Mouse (Mus musculus): ENCODE data around the gene Bag5. TPM values are rescaled to one million over a fixed set of nuclear protein-coding genes. Genes with fewer than 3 reads are reported as not detected.
"Not testable (repeated sequence)": the region's sequence is repeated elsewhere in the genome, so short reads cannot be mapped to it uniquely, and the experiment has no call there.

The Bag5 gene
- polyA plus RNA-seq, 1 experiment from 2014 or later = 52.6 TPM

- DNase-seq (ENCODE audit: low spot score) = no peak
- Histone ChIP-seq H3K4me1 (peaks cover 11% of the 10 kb centered on the region), H3K27me3 (ENCODE audit: low read depth, poor library complexity, severe bottlenecking) (no peaks in the 10 kb centered on the region), H3K4me3 (no peak overlapping the region), H3K27ac (no peak overlapping the region), H3K36me3 (no peaks in the 10 kb centered on the region), H3K9me3 (replicated peaks) (no peaks in the 10 kb centered on the region)
- 92% methylated on average over 3 of the region's 3 CpGs for WGBS
These were observed 37.7 kb upstream of the Bag5 start for GRCm38 (mm10) chr12:111750739-111751138.

- 83% methylated on average over 7 of the region's 7 CpGs for WGBS
- Histone ChIP-seq H3K36me3 (no peaks in the 10 kb centered on the region), H3K4me3 (no peak overlapping the region), H3K4me1 (peaks cover 15% of the 10 kb centered on the region), H3K9me3 (replicated peaks) (no peaks in the 10 kb centered on the region), H3K27me3 (ENCODE audit: low read depth, poor library complexity, severe bottlenecking) (no peaks in the 10 kb centered on the region), H3K27ac (no peak overlapping the region)
- DNase-seq (ENCODE audit: low spot score) = no peak
These were observed 34.4 kb upstream of the Bag5 start for GRCm38 (mm10) chr12:111747421-111747820.

GRCm38 (mm10) chr12:111746091-111746490, 33.0 kb upstream of the Bag5 start:
- Histone ChIP-seq H3K4me3 (no peak overlapping the region), H3K9me3 (replicated peaks) (no peaks in the 10 kb centered on the region), H3K4me1 (peaks cover 20% of the 10 kb centered on the region), H3K27me3 (ENCODE audit: low read depth, poor library complexity, severe bottlenecking) (no peaks in the 10 kb centered on the region), H3K36me3 (no peaks in the 10 kb centered on the region), H3K27ac (no peak overlapping the region)
- WGBS = 82% methylated on average over 5 of the region's 5 CpGs
- no peak for DNase-seq (ENCODE audit: low spot score)

DNA sequence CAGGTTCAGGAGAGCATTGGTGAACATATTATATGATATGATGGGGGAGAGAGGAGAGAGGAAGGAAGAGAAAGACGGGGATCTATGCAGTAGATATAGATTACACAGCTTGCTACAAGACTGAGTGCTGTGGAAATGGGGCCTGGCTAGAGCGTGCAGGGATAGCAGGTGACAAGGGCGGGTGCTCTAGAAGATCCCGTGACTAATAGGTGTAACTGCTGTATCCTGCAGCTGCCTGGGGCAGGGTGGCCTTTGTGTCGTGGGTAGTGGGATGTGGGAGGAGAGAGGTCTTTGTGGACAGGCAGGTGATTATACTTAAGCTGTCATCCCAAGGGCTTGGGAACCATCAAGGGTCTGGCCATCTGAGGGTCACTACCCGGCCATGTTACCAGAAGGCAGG, 32.2 kb upstream of the Bag5 start:
- WGBS = 79% methylated on average over 6 of the region's 6 CpGs

DNA sequence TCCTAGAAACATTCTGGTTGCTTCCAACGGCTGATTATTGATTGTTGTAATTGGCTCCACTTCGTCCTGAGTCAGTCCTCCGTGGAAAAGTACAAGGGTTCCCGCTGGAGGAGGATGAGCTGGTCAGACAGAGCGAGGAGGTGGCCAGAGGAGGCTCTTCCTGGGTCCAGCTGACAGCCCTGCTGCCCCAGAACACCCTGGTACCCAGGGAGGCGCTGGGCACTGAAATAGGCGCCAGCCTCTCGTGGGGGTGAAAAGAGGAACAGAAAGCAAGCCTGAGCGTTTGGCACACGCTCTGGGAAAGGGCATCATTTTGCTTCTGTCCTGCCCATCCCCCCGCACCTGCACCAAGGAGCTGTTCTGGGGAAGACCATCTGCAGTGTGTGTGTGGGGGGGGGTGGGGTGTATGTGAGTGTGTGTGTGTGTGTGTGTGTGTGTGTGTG, 30.9 kb upstream of the Bag5 start:
- Histone ChIP-seq H3K4me1 (peaks cover 19% of the 10 kb centered on the region), H3K9me3 (replicated peaks) (no peaks in the 10 kb centered on the region), H3K27me3 (ENCODE audit: low read depth, poor library complexity, severe bottlenecking) (no peaks in the 10 kb centered on the region), H3K27ac (no peak overlapping the region), H3K36me3 (no peaks in the 10 kb centered on the region), H3K4me3 (no peak overlapping the region)
- no peak for DNase-seq (ENCODE audit: low spot score)
- WGBS = 84% methylated on average over 11 of the region's 11 CpGs

More for the DNA sequence above, 32.2 kb upstream of the Bag5 start:
- no peak overlapping the region for H3K4me3 ChIP-seq
- no peaks in the 10 kb centered on the region for H3K36me3 ChIP-seq
- no peak overlapping the region for H3K27ac ChIP-seq
- no peak for DNase-seq (ENCODE audit: low spot score)
- no peaks in the 10 kb centered on the region for H3K9me3 ChIP-seq (replicated peaks)
- no peaks in the 10 kb centered on the region for H3K27me3 ChIP-seq (ENCODE audit: low read depth, poor library complexity, severe bottlenecking)
- H3K4me1 ChIP-seq = peaks cover 21% of the 10 kb centered on the region

DNA sequence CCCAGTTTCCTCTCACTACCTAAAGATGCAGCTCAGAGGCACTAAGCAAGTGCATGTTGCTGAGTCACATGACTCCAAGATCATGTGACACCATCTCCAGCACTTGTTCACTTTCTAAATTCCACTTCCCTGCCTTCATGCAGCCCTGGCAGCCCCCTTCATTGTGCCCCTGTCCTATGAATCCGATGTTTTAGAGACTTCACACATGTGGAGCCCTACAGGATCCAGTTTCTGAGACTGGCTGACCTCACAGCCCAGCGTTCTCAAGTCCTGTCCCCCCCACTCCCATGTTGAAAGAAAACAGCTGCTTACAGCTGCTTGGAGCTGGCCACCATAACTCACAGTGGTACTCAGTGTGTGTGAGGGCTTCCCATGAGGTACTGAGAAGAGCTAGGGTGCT, 30.4 kb upstream of the Bag5 start:
- H3K4me3 ChIP-seq = no peak overlapping the region
- 73% methylated on average over 2 of the region's 2 CpGs for WGBS
- no peaks in the 10 kb centered on the region for H3K9me3 ChIP-seq (replicated peaks)
- H3K36me3 ChIP-seq = no peaks in the 10 kb centered on the region
- H3K27ac ChIP-seq = no peak overlapping the region
- H3K27me3 ChIP-seq (ENCODE audit: low read depth, poor library complexity, severe bottlenecking) = no peaks in the 10 kb centered on the region
- DNase-seq (ENCODE audit: low spot score) = no peak
- H3K4me1 ChIP-seq = peaks cover 19% of the 10 kb centered on the region

DNA sequence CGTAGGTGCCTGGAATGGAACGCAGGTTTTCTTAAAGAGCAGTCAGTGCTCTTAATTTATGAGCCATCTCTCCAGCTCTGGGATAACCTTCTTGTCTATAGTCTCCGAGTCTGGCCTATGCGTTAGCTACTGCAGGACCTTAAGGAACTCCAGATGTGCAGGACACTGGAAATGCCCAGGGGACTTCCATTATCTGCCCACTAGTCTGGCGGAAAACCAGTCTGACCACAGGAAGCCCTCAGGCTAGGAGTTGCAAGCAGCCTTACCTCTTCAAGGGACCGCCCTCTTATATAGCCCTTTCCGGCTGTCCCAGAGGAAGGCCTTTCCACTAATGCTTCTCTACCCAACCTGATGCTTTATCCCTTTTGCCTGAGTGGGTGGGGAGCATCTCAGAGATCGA, 28.3 kb upstream of the Bag5 start:
- 49% methylated on average over 8 of the region's 8 CpGs for WGBS
- H3K9me3 ChIP-seq (replicated peaks) = no peaks in the 10 kb centered on the region
- peaks cover 17% of the 10 kb centered on the region for H3K4me1 ChIP-seq
- no peak for DNase-seq (ENCODE audit: low spot score)
- H3K27ac ChIP-seq = no peak overlapping the region
- 0 out of 2 replicates have a peak, but pooled peaks cover 2% of the 10 kb centered on the region for H3K36me3 ChIP-seq
- H3K27me3 ChIP-seq (ENCODE audit: low read depth, poor library complexity, severe bottlenecking) = no peaks in the 10 kb centered on the region
- H3K4me3 ChIP-seq = no peak overlapping the region

GRCm38 (mm10) chr12:111738754-111739153, 25.7 kb upstream of the Bag5 start:
- H3K4me1 ChIP-seq = peaks cover 11% of the 10 kb centered on the region
- H3K27me3 ChIP-seq (ENCODE audit: low read depth, poor library complexity, severe bottlenecking) = no peaks in the 10 kb centered on the region
- WGBS = 12% methylated on average over 3 of the region's 3 CpGs
- 0 out of 2 replicates have a peak, but pooled peaks cover 2% of the 10 kb centered on the region for H3K36me3 ChIP-seq
- H3K9me3 ChIP-seq (replicated peaks) = no peaks in the 10 kb centered on the region
- H3K4me3 ChIP-seq = no peak overlapping the region
- H3K27ac ChIP-seq = no peak overlapping the region
- peak; percentile 64 for DNase-seq (ENCODE audit: low spot score)

GRCm38 (mm10) chr12:111737370-111737769, 24.3 kb upstream of the Bag5 start:
- peaks cover 14% of the 10 kb centered on the region for H3K4me1 ChIP-seq
- no peak for DNase-seq (ENCODE audit: low spot score)
- WGBS = 70% methylated on average over 9 of the region's 9 CpGs

DNA sequence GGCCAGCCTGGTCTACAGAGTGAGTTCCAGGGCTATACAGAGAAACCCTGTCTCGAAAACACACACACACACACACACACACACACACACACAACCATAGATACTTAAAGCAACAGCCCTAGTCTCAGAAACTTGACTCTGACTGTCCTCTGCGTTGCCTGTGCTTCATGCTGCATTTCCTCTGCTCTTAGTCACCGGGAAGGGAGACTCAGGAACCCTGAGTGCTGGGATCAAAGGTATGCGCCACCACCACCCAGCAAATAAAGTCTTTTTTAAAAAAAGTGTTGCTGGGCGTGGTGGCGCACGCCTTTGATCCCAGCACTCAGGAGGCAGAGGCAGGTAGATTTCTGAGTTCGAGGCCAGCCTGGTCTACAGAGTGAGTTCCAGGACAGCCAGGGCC, 23.6 kb upstream of the Bag5 start:
- 88% methylated on average over 8 of the region's 8 CpGs for WGBS
- H3K9me3 ChIP-seq (replicated peaks) = not testable (repeated sequence)

More at GRCm38 (mm10) chr12:111737370-111737769, 24.3 kb upstream of the Bag5 start:
- H3K36me3 ChIP-seq = 0 out of 2 replicates have a peak, but pooled peaks cover 2% of the 10 kb centered on the region
- no peak overlapping the region for H3K27ac ChIP-seq
- H3K9me3 ChIP-seq (replicated peaks) = no peaks in the 10 kb centered on the region
- no peaks in the 10 kb centered on the region for H3K27me3 ChIP-seq (ENCODE audit: low read depth, poor library complexity, severe bottlenecking)
- H3K4me3 ChIP-seq = no peak overlapping the region

DNA sequence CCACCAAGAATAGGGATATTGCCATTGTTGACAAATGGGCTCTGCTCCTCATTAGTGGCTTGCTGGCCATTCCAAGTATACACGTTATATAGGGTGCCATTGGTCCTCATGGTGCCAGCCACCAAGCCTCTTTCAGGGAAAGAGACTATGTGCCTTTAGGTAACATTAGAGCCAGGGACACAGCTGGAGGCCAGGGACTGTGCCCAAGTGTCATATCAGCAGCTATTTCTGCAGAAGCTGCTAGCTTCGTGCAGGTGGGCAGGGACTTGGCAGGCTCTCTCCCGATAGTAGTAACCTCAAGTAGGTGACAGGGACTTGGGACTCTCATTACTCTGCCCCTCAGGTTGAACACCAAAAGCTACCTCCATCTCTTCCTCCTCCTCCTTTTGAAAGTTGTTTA, 21.9 kb upstream of the Bag5 start:
- Histone ChIP-seq H3K27ac (no peak overlapping the region), H3K9me3 (replicated peaks) (no peaks in the 10 kb centered on the region), H3K4me1 (peaks cover 13% of the 10 kb centered on the region), H3K27me3 (ENCODE audit: low read depth, poor library complexity, severe bottlenecking) (no peaks in the 10 kb centered on the region), H3K4me3 (no peak overlapping the region), H3K36me3 (peaks cover 13% of the 10 kb centered on the region)
- WGBS = 90% methylated on average over 3 of the region's 3 CpGs
- no peak for DNase-seq (ENCODE audit: low spot score)

More for the DNA sequence above, 23.6 kb upstream of the Bag5 start:
- not testable (repeated sequence) for H3K4me3 ChIP-seq; H3K27ac ChIP-seq; H3K27me3 ChIP-seq (ENCODE audit: low read depth, poor library complexity, severe bottlenecking); DNase-seq (ENCODE audit: low spot score); H3K36me3 ChIP-seq
- peaks cover 21% of the 10 kb centered on the region for H3K4me1 ChIP-seq

DNA sequence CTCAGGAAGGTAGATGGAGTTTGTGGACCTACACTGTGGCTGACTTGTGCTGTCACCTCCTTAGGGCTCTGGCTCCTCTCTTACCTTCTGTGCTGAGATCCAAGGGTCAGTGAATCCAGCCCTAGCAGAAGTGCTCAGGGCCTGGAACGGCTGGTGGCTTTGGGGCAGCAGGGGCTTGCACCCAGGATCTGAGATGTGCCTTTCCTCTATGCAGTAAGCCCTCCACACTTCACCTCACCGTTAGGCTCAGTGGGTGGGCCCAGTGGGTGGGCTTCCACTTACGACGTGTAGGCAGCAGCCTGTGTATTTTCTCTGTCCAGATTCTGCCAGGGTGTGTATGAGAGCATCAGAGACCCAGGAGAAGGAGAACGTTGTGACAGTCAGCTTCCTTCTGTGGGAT, 19.9 kb upstream of the Bag5 start:
- Histone ChIP-seq H3K4me1 (peaks cover 13% of the 10 kb centered on the region), H3K9me3 (replicated peaks) (no peaks in the 10 kb centered on the region), H3K27me3 (ENCODE audit: low read depth, poor library complexity, severe bottlenecking) (no peaks in the 10 kb centered on the region), H3K4me3 (no peak overlapping the region), H3K36me3 (peaks cover 28% of the 10 kb centered on the region), H3K27ac (peak overlapping the region; percentile 51)
- WGBS = 71% methylated on average over 5 of the region's 5 CpGs
- DNase-seq (ENCODE audit: low spot score) = no peak

- DNase-seq (ENCODE audit: low spot score) = peak; percentile 93
- Histone ChIP-seq H3K36me3 (peaks cover 34% of the 10 kb centered on the region), H3K4me3 (no peak overlapping the region), H3K4me1 (peaks cover 13% of the 10 kb centered on the region), H3K27me3 (ENCODE audit: low read depth, poor library complexity, severe bottlenecking) (no peaks in the 10 kb centered on the region), H3K9me3 (replicated peaks) (no peaks in the 10 kb centered on the region), H3K27ac (peak overlapping the region; percentile 51)
- WGBS = 33% methylated on average over 30 of the region's 30 CpGs
These were observed 19.1 kb upstream of the Bag5 start for GRCm38 (mm10) chr12:111731822-111732807.
